Mouse (Mus musculus): Measurements from ENCODE around the gene Sept9. TPM values are rescaled to one million over a fixed set of nuclear protein-coding genes. Genes with fewer than 3 reads are reported as not detected.
"Not testable (repeated sequence)": the region's sequence is repeated elsewhere in the genome, so short reads cannot be mapped to it uniquely, and the experiment has no call there.

The Sept9 gene
- total RNA-seq, 2 experiments from 2014 or later: 107 to 123 TPM

DNA sequence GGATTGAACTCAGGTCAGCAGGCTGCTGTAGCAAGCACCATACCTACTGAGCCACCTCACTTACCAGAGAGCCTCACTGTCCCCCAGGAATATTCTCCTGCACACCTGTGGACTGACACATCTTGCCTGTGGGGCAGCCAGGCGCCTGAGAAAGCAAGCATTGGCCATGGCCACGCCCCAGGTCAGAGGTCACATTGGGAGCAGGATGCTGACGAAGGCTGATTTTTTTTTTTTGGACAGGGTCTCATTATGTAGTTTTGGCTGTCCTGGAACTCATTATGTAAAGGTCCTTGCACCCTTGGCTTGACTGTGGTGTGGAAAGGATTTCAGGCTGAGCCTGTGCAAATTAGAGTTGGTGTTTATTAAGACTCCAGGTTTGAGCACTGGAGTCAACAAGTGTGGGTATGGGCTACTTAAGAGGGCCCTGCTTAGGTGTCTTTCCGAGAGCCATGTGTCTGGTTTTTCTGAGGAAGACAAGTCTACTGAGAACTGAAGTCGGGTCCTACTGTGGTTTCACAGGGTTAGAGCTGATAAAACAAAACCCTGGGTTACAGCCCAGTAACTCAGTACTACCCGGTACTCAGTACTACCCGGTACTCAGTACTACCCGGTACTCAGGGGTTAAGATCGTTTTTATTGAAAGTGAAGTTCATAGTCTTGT, 122.0 kb downstream of the Sept9 start:
- DNase-seq (ENCODE audit: low spot score in 2 of 2): no peak

DNA sequence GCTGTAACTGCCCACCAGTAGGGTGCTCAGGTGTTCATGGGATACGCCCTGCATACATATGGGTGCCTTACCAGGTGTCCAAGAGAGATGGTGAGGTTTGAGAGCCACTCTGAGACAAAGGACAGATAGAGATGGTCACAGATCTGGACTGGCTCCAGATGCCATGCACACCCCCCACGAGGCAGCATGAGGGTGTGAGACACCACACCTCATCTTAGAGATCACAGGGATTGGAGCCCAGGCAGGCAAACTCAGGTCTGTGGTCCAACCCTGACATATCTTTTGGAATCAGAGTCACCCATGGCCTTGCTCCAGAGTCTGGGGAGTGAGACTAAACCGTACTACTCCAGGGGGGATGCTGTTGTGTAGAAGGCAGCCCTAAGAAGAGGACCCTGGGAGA, 122.8 kb downstream of the Sept9 start:
- no peak for DNase-seq (ENCODE audit: low spot score in 2 of 2)

DNA sequence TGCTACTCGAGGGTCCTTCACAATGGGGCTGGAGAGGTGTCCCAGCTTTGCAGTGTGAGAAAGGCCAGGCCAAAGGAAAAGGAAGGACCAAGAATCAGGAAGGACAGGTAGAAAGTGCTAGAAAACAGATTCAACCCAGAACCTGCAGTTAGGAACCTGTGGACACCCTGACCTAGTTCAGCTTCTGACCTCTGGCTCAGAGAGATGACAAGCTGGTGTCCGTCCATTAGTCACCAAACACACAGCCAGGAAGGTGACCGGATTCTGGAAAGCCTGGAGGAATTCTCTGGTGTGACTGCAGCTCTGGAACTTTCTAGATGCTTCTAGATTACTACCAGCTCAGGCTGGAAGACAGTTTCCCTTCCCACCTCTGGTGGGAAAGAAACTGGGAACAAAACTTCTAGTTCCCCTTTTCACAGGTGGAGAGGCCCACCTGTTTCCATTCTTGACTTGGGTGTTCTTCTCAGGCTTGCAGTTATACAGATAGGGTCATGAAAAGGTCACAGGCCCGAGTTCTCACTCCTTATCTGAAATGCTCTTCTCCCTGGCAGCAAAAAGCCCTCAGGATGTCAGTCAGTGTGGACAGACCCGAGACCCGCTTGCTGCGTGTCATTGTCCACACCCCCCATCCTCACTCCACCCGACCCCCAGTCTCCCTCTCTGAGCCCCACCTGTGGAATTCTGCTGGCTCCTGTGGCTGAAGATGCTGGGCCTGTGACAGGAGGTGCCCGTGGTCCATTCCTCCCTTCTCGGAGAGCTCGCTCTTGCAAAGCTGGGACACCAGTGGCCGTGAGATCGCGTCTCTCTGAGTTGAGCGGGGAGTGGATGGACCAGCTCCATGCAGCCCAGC, 123.5 kb downstream of the Sept9 start:
- DNase-seq (ENCODE audit: low spot score in 2 of 2): no peak

DNA sequence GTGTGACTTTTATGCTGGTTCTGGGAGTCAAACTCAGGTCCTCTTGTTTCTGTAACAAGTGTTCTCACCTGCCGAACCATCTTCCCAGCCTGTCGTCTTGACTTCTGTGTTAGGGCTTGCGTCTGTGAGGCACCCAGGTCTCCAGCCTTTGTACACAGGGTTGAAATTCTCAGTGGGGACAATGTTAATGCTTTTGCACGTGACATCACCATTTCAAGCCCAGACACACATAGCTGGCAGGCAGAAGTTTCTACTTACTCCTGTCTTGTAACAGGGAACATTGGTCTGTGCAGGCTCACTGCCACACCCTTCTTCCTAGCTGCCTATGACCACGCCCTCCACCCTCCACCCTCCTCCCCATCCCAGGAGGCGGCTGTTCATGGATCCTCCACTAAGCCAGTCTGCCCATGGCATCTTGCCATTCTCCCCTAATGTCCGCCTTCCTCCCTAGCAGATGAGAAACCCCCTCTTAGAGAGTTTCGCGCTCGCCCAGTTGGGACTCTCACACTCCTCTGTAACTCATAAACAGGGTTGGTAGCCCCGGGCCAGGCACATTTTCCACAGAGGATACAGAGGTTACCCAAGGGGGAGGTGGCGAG, 124.6 kb downstream of the Sept9 start:
- no peak for DNase-seq (ENCODE audit: low spot score in 2 of 2)

DNA sequence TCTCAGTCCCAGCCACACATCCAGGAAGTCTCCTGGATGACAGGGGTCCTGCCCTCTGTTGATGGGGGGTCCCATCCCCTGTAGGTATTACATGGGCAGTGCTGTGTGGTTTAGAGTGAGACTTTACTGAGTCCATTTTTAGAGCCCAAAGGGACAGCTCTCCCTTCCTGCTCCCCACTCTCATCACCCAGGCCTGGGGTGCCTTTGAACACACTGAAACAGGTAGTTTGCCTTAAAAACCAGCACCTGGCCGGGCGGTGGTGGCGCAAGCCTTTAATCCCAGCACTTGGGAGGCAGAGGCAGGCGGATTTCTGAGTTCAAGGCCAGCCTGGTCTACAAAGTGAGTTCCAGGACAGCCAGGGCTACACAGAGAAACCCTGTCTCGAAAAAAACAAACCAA, 125.3 kb downstream of the Sept9 start:
- not testable (repeated sequence) for DNase-seq (ENCODE audit: low spot score in 2 of 2)

DNA sequence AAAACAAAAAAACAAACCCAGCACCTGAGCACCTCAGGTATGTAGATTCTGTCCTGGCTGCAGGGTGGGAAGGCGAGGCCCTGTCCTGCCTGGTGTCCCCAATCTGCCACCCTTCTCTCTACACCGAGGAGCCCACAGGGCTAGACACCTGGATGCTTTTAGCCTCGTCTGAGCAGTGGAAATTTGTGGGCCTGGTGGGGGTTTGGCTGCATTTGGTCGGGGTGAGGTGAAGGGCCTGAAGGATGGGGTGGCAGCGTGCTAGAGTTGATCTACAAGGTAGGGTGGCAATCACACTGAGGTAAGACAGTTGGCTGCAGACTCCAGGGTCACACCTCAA, 125.6 kb downstream of the Sept9 start:
- DNase-seq (ENCODE audit: low spot score in 2 of 2): no peak

DNA sequence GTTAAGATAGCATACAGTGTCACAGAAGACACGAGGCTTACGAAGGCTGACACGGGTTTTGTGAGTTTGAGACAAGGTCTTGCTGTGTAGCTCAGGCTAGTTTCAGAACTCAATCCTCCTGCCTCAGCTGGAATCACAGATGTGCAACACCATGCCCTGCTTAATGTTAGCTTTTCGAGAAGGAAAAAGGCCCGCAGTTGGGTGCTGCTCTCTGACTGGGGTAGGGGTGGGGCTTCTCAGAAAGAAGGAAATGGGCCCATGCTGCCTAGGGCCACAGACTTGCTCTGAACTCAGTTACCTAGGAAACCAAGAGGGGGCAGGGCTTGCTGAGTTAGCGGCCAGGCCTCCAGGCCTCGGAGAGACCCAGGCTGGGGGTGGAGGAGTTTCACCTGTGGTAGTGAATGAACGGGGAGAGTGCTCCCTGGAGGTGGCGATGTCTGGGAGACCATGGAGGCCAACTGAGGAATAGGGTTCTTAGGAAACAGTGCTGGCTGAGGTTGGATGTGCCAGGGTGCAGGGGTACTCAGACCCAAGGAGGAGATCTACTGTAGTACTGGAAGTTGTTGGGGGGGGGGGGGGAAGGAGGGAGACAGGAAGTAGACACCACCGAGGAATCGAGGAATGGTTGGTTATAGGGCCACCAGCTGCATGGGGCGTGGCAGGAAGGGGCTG, 126.1 kb downstream of the Sept9 start:
- DNase-seq (ENCODE audit: low spot score in 2 of 2): no peak

DNA sequence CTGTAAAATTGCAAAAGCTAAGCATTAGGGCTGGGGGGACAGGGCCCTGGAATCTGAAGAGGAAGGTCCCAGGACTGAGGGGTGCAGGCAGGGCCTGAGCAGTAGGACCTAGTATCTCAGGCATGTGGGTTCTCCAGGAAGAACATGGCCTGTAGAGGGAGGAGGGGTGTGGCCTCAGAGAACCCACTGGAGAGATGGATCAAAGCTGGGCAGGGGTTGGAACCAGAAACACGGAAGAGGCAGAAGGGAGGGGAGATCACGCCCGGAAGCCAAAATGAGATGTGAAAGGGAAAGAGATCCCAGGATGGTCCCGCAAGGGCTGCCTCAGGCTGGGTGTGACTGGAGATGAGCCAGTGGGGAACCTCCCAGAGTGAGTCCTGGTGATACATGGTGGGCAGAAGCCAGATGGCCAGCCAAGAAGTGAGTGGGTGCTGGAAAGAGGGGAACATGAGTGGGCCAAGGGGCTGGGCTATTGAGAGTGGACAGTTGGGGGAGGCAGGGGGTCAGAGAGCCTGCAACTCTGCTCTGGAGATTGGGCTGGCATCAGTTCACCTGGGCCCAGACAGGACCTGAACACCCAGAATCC, 126.8 kb downstream of the Sept9 start:
- no peak for DNase-seq (ENCODE audit: low spot score in 2 of 2)

DNA sequence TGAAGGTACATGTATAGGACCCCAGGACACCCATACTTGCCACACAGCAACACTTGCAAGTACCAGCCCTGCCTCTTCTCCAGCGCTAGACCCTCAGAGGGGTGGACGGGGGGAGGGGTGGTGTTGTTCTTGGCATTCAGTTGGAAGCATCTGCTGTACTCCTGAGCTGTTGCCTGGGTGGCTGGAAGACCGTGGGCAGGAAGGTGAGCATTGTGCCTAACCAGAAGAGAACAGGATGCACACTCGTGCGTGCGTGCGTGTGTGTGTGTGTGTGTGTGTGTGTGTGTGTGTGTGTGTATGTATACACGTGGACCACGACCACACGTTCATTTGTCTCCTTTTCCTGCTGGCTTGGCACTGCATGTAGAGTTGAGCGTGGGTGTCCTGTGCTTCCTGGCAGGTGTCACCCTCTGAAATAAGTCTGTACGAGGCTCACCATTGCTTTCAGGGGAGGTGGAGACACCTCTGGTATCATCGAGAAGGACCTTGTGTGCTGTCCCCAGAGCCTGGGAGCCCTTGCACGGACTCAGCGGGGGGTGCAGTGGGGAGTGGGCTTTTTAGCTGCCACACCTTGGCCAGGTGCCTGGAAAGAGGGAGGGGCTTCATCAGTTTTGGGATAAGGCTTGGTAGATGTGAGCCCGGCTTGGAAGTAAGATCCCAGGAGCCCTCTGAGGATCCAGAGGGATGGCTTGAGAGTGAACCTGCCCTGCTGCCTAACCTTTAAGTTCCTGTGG, 127.6 kb downstream of the Sept9 start:
- no peak for DNase-seq (ENCODE audit: low spot score in 2 of 2)

DNA sequence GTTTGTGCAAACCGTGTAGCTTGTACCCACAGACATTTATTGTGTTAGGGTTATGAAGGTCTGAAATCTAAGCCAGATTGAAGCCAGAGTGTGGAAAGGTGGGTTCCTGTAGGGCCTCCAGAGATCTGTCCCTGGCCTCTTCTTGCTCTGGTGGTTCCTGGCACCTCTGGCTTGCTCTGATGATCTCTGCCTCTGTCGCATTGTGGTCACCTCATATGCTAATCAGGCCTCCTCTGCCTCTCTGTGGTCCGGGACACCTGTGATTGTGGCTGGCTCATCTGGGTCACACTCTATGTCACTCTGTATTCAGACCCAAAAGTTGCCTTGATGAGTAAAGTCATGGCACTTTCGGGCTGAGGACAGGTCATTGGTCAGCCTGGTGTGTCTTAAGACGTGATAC, 128.2 kb downstream of the Sept9 start:
- DNase-seq (ENCODE audit: low spot score in 2 of 2): no peak

DNA sequence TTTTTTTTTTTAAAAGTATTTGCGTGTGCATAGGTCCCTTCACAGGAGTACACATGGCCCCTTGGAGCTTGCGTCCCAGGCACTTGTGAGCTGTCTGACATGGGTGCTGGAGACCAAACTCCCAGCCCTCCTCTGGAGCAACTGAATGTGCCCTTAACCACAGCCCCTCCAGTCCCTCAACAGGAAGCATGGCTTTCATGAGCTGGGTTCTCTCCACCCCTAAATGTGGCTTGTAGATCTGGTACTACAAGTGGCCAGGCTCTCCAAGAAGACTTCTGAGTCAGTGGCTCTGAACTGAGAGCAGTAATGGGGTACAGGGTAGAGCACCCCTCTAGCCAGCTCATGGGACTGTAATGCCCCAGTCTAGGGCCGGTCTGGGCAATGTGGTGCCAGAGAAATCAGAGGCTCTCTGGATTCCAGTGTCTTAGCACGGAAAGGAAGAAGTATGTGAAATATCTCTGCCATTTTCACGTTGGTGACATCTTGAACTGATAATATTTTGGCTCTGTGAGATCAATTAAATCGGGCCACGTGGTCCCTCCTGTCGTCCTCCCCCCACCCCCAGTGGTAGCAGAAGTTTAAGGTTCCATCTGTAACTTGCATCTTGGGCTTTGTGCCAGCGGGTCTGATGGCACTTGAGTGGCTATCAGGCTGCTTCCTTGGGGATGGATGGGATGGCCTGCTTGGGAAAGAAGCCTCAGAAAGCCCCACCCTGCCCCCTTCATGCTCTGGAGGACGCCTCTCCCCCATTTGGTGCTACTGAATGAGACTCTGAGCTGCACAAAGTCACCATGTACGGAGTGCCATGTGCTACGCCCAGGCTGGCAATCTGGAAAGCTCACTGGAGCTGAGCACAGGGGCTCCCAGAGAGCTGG, 130.9 kb downstream of the Sept9 start:
- DNase-seq (ENCODE audit: low spot score in 2 of 2): no peak

DNA sequence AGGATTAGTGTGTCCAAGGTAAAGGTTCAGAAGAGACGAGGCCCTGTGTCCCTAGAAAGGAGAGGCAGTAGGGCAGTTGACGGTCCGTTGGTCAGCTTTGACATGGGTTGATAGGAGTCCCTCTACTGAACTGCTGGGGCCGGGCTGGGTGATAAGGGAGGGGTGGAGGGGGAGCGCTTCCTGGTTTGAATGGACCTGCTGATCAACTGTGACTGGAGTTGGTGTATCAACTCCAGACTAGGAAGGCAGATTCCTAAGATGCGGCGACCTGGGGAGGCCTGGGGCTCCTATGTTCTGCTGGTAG, 131.4 kb downstream of the Sept9 start:
- no peak for DNase-seq (ENCODE audit: low spot score in 2 of 2)

DNA sequence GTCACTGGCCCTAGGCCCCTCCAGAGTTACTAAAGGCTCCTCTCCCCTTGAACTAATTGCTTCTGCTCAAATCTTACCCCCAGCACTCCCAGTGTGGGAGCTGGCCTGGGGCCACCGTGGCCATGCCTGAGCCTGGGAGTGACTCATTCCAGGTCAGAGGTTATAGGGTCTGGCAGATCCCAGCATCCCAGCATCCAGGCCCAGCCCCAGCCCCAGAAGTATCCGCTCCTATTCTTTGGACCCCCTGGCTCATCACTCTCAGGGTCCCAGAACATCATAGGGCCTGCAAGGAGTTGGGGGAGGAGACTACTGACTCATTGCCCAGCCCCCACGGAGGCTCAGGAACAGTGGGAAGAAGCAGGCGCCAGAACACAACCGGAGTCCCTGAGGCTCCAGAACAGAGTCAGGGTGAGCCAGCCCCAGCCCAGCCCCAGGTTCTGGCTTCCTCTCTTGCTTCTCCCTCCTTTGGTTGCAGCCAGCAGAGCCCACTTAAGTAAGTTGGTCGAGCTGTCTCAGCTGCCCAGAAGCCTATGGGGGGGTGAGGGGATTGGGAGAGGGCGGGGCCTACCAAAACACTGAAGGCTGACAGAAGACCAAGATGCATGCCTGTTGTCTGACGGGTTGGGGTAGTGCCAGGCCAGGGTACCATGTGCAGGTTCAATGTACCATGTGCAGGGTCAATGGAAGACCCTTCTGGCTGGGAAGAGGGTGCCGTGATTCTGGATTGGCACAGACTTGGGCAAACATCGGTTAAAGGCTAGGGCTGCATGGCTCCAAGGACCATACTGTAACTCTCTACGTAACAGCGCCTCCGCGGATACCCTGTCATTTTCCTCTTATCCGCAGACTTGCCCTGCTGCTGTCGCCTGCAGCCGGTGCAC, 132.1 kb downstream of the Sept9 start:
- no peak for DNase-seq (ENCODE audit: low spot score in 2 of 2)

DNA sequence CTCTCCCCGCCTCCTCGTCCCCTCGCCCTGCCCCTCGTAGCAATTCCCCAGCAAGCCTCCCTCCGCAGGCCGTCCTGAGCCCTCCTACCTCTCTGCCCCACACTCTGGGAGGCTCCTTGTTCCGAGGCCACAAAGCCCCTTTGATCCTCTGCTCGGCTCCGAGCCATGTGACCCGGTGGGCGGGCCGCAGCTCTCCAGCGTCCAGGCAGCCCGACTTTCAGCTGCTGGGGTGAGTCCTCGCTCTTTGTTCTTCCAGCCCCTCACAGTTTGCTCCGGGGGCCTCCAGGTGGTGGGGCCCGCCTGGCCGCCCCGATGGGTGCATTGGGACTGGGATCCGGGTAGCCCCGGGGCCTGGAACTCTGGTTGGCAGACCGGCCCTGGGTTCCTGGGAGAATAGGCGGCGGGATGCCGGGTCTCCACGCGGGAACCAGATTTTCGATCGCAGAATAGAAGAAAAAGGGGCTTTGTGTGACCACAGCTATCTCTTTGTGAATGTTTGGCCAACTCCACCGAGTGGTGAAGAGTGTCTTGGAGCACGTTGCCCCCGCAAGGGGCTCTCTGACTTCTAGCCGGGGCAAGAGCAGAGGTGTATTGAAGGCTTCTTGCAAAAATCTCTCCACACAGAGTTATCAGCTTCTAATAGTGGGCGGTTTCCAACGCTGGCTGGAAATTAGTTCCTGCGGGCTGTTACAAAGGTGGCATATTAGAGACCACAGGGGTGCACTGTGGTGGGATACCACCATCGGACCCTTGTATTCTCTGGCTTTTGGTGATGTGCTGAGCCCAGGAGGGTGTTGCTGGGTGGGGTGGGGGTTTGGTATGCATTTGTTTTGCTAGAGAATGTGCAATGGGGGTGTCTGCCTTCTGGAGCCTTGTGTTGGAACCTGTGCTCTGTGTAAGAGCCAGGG, 133.0 kb downstream of the Sept9 start:
- peak; percentile 65 to 66 for DNase-seq (ENCODE audit: low spot score in 2 of 2)

DNA sequence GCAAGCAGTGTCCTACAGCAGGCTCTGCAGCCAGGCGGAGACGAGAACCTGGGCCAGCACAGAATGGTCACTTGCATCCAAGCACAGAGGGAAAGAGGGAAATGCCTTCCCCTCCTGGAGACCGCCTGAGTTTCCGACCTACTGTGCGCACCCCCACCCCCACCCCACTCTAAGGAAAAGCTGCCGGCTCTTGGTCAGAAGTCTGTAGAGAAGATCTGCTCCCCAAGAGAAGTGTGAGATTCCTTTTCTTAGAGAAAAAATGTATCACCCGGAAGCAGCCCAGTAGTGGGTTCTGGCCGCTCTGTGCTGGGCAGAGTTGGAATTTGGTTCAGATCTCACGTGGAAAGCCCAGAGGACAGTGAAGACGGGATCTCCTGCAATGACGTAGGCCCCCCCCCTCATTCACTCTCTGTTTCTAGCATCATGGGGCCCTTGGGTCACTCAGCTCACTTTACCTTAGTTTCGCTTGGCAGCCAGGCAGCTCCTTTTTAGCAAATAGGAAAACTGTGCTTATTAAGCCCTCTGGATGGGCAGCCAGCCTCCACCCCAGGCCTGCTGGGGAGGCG, 133.8 kb downstream of the Sept9 start:
- DNase-seq (ENCODE audit: low spot score in 2 of 2): no peak

DNA sequence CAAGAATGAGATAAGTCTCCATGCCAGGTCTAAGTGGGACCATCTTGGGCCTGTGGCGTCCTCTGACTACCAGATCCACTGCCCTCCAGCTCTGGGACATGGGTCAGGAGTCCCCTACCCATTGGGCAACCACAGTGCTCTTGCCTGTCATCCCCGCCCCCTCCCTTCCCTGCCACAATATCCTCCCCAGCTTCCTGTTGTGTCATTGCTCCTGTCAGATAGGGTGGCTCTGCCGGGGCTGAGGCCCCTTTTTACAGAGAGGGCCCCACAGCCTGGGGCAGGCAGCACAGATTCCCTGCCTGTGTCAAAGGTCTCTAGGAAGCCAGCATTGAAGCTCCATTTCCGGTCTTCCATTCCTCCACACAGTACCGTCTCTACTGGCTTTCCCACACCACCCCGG, 134.6 kb downstream of the Sept9 start:
- no peak for DNase-seq (ENCODE audit: low spot score in 2 of 2)

DNA sequence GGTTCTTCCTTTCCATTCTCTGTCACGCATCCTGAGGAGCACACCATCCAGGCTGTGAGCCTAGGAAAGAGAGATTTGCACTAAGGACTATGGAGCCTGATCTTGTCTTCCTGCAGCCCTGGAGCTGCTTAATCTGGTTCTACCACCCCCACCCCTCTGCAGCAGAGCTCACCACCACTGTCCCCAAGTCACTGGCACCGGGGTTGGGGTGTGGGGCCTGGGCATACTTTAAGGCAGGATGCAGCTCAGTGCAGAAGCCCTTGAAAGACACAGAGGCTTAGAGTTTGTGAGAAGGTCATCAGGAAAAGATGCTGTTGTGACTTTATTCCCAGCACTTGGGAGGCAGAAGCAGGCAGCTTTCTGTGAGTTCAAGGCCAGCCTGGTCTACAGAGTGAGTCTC, 135.7 kb downstream of the Sept9 start:
- no peak for DNase-seq (ENCODE audit: low spot score in 2 of 2)

Data from adrenal gland, adult 18-20 months (tissue).